Comparison of ENCODE assay signal across 9 mouse cellular contexts in the genomic region with DNA sequence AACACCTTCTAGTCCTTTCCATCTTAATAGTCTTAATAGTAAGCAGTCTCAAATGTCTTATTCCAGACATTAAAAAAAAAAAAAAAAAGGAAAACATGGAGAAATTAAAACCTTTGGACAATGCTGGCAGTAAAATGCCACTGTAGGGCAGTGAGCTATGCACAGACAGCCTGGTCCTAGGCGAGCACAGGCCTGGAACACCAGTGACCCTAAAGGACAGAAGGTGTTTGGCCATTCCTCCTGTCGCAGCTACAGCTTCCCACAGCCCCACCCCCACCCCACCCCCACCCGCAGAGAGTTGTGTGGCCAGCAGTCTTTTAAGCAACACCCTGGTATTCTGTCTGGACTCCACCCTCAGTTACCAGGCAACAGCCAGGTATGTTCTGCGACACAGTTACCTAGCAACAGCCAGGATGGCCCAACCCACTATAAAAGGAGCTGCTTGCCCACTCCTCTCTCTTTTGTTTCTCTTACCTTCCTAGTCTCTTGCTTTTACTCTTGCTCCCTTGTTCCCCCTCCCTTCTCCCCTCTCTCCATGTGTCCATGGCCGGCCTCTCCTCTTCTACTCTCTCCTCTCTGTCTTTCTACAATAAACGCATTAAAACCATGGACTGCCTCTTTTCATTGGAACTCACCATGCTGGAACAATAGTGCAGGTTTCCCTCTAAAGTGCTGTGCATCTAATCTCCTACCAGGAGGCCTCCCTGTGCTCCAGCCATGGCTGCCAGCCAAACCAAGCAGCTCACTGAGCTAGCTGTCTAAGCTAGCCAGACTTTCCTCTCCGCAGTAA.
DNase-seq lines count a peak whose midpoint lies in the region; ATAC-seq and TF ChIP-seq lines count a peak whose summit lies in the region.
"Had no signal": no experiment of that assay in that cellular context is flagged by ENCODE, and none has a peak within 500 bp of the region (broad histone marks: within the 10 kb centered on the region; RNA-seq: fewer than 3 reads in every experiment).

No protein-coding gene starts in this region.

- no peak for TF ChIP-seq CTCF in midbrain, postnatal 0 days (IDR thresholded peaks at IDR 0.05)

- H3K9ac ChIP-seq in heart, embryonic 12.5 days: no peak overlapping the region
- H3K9ac ChIP-seq in heart, embryonic 11.5 days (ENCODE audit: low read depth, low read length): no peak overlapping the region
- no peak overlapping the region for H3K9ac ChIP-seq in hindbrain, embryonic 11.5 days (ENCODE audit: low read depth, low read length)
- no peak overlapping the region for H3K9ac ChIP-seq in midbrain, postnatal 0 days (replicated peaks; ENCODE audit: low read length, poor library complexity, severe bottlenecking)

- WGBS in heart, embryonic 12.5 days: 39% methylated on average over 7 of the region's 7 CpGs
- 44% methylated on average over 7 of the region's 7 CpGs for WGBS in heart, embryonic 11.5 days (ENCODE audit: insufficient replicate concordance)
- 24% methylated on average over 6 of the region's 7 CpGs for WGBS in hindbrain, embryonic 11.5 days
- WGBS in midbrain, postnatal 0 days: 21% methylated on average over 7 of the region's 7 CpGs

- H3K4me3 ChIP-seq in heart, embryonic 12.5 days: no peak overlapping the region
- H3K4me3 ChIP-seq in heart, embryonic 11.5 days (ENCODE audit: low read depth, low read length): no peak overlapping the region
- H3K4me3 ChIP-seq in hindbrain, embryonic 11.5 days (ENCODE audit: low read depth, low read length): no peak overlapping the region
- H3K4me3 ChIP-seq in midbrain, postnatal 0 days (ENCODE audit: low read depth, low read length): no peak overlapping the region
- H3K4me3 ChIP-seq: erythroblast, embryonic 14.5 days had no signal

- H3K27me3 ChIP-seq in heart, embryonic 12.5 days (replicated peaks): no peaks in the 10 kb centered on the region
- H3K27me3 ChIP-seq in heart, embryonic 11.5 days (ENCODE audit: control insufficient read depth, insufficient read depth, low read length): no peaks in the 10 kb centered on the region
- no peaks in the 10 kb centered on the region for H3K27me3 ChIP-seq in hindbrain, embryonic 11.5 days (ENCODE audit: control insufficient read depth, insufficient read depth, low read length)
- H3K27me3 ChIP-seq in midbrain, postnatal 0 days (ENCODE audit: insufficient read depth, low read length): no peaks in the 10 kb centered on the region

- 0 out of 2 replicates have a peak, but pooled peaks have one; percentile 29 for ATAC-seq in heart, embryonic 12.5 days (ENCODE audit: insufficient number of reproducible peaks, low FRiP score)
- ATAC-seq in heart, embryonic 11.5 days (replicated peaks; ENCODE audit: insufficient number of reproducible peaks, low FRiP score, low TSS enrichment): no peak
- peak; percentile 81 for ATAC-seq in hindbrain, embryonic 11.5 days (ENCODE audit: low FRiP score)
- ATAC-seq in midbrain, postnatal 0 days (ENCODE audit: low FRiP score): peak; percentile 86

- no peaks in the 10 kb centered on the region for H3K9me3 ChIP-seq in heart, embryonic 12.5 days (replicated peaks)
- H3K9me3 ChIP-seq in heart, embryonic 11.5 days (replicated peaks; ENCODE audit: control insufficient read depth, low read length): no peaks in the 10 kb centered on the region
- H3K9me3 ChIP-seq in hindbrain, embryonic 11.5 days (ENCODE audit: control insufficient read depth, low read length): no peaks in the 10 kb centered on the region
- H3K9me3 ChIP-seq in midbrain, postnatal 0 days (ENCODE audit: low read length): no peaks in the 10 kb centered on the region

- H3K4me1 ChIP-seq in heart, embryonic 12.5 days (replicated peaks): no peaks in the 10 kb centered on the region
- no peaks in the 10 kb centered on the region for H3K4me1 ChIP-seq in heart, embryonic 11.5 days (ENCODE audit: control insufficient read depth, insufficient read depth, low read length)
- H3K4me1 ChIP-seq in hindbrain, embryonic 11.5 days (replicated peaks; ENCODE audit: control insufficient read depth, insufficient read depth, low read length): no peaks in the 10 kb centered on the region
- no peaks in the 10 kb centered on the region for H3K4me1 ChIP-seq in midbrain, postnatal 0 days (ENCODE audit: insufficient read depth, low read length)

- no peak overlapping the region for H3K4me2 ChIP-seq in heart, embryonic 12.5 days
- H3K4me2 ChIP-seq in heart, embryonic 11.5 days: no peak overlapping the region
- no peak overlapping the region for H3K4me2 ChIP-seq in hindbrain, embryonic 11.5 days (replicated peaks; ENCODE audit: low read depth, low read length)
- H3K4me2 ChIP-seq in midbrain, postnatal 0 days (ENCODE audit: low read depth, low read length, poor library complexity, severe bottlenecking): no peak overlapping the region

- DNase-seq in cerebellum, postnatal 14 days: peak; percentile 26 to 34
- DNase-seq in hindbrain, embryonic 11.5 days (ENCODE audit: low spot score): peak; percentile 11
- DNase-seq in midbrain, postnatal 0 days (ENCODE audit: low spot score): peak; percentile 51
- no peak for DNase-seq in spleen, postnatal 10 days (ENCODE audit: low spot score in 2 of 2)
- DNase-seq in gastrocnemius, adult 18-20 months (ENCODE audit: low spot score): no peak
- DNase-seq in yolk sac, embryonic 10.5 days (ENCODE audit: low spot score): no peak

- H3K36me3 ChIP-seq in heart, embryonic 12.5 days: no peaks in the 10 kb centered on the region
- H3K36me3 ChIP-seq in heart, embryonic 11.5 days (ENCODE audit: control insufficient read depth, insufficient read depth, low read length): no peaks in the 10 kb centered on the region
- H3K36me3 ChIP-seq in hindbrain, embryonic 11.5 days (ENCODE audit: control insufficient read depth, insufficient read depth, low read length): no peaks in the 10 kb centered on the region
- H3K36me3 ChIP-seq in midbrain, postnatal 0 days (ENCODE audit: insufficient read depth, low read length): no peaks in the 10 kb centered on the region

- H3K27ac ChIP-seq in heart, embryonic 12.5 days (ENCODE audit: poor library complexity, severe bottlenecking): no peak overlapping the region
- no peak overlapping the region for H3K27ac ChIP-seq in heart, embryonic 11.5 days (ENCODE audit: low read depth, low read length)
- H3K27ac ChIP-seq in hindbrain, embryonic 11.5 days (ENCODE audit: low read depth, low read length): no peak overlapping the region
- H3K27ac ChIP-seq in midbrain, postnatal 0 days (ENCODE audit: low read depth, low read length): no peak overlapping the region

Comparison
In these comparisons a context has a peak if more than half of its experiments do, and no peak if none do; other contexts are left out.
1. DNase-seq: peak in cerebellum, postnatal 14 days (2 of 2), hindbrain, embryonic 11.5 days (single experiment) and midbrain, postnatal 0 days (single experiment); none in spleen, postnatal 10 days (0 of 2), gastrocnemius, adult 18-20 months (single experiment) and yolk sac, embryonic 10.5 days (single experiment).